Mouse (Mus musculus) forebrain, embryonic 10.5 days (tissue): ENCODE measurements around the gene Tmx2. TPM values are rescaled to one million over a fixed set of nuclear protein-coding genes. Genes with fewer than 3 reads are reported as not detected.
A peak's percentile ranks its signal among the peaks of the same experiment; 100 is the strongest.

Source experiments
- DNase-seq: peaks from one replicate; pipeline ENCODE4 v3.0.0-alpha.2; 2017; ENCODE audit warnings: low spot score; ENCODE audit errors: extremely low spot score
- H3K27ac ChIP-seq: fragments of 300-500 bp; sonication (generic); 2 replicates; pipeline ENCODE4 v1.5.1; 2016; ENCODE audit warnings: mild to moderate bottlenecking
- H3K27me3 ChIP-seq: fragments of 300-500 bp; sonication (generic); 2 replicates; pipeline ENCODE4 v1.6.1; 2016; ENCODE audit warnings: mild to moderate bottlenecking; ENCODE audit not compliant: poor library complexity, severe bottlenecking
- H3K36me3 ChIP-seq: fragments of 300-500 bp; sonication (generic); replicated peaks from 2 replicates; pipeline ENCODE4 v1.6.1; 2016; ENCODE audit warnings: mild to moderate bottlenecking, moderate library complexity
- H3K4me1 ChIP-seq: fragments of 300-500 bp; sonication (generic); 2 replicates; pipeline ENCODE4 v1.6.1; 2016
- H3K4me3 ChIP-seq: fragments of 300-500 bp; sonication (generic); 2 replicates; pipeline ENCODE4 v1.5.1; 2016; ENCODE audit warnings: mild to moderate bottlenecking, moderate library complexity
- H3K9me3 ChIP-seq: fragments of 300-500 bp; sonication (generic); 2 replicates; pipeline ENCODE4 v1.6.1; 2016; ENCODE audit warnings: mild to moderate bottlenecking, moderate library complexity
- WGBS: fragments of 180-500 bp; shearing (Covaris S2); methylation state at CpG from one replicate; pipeline ENCODE4 v1.1.7; 2016; 5-methylcytosine and 5-hydroxymethylcytosine counted together
- polyA plus RNA-seq: library from polyadenylated mRNA; unstranded; fragments of >200 nt; fragmentation: Nextera tagmentation; extraction: Ambion mirVana; gene quantifications from 2 replicates; pipeline ENCODE4 v1.2.1, GENCODE M21; 2016

The Tmx2 gene
- polyA plus RNA-seq, 1 experiment from 2014 or later = 174 TPM

GRCm38 (mm10) chr2:84714811-84715561 is 36.0 kb upstream of the Tmx2 start, which contains the start of gene Zdhhc5:
Gene Zdhhc5 (minus strand): TSS chr2:84715180.
- no peaks in the 10 kb centered on the region for H3K9me3 ChIP-seq
- peak within 1 kb of the TSS; percentile 96 for H3K27ac ChIP-seq
- DNase-seq = peak; percentile 99
- peaks cover 33% of the 10 kb centered on the region for H3K4me1 ChIP-seq
- peak within 1 kb of the TSS; percentile 74 for H3K4me3 ChIP-seq
- no peaks in the 10 kb centered on the region for H3K27me3 ChIP-seq
- under 1% methylated on average over 107 of the region's 107 CpGs for WGBS
- peaks cover 14% of the 10 kb centered on the region for H3K36me3 ChIP-seq

- no peaks in the 10 kb centered on the region for H3K9me3 ChIP-seq
- H3K27me3 ChIP-seq = no peaks in the 10 kb centered on the region
- H3K27ac ChIP-seq = peak overlapping the region; percentile 96
- H3K4me3 ChIP-seq = peak overlapping the region; percentile 74
- DNase-seq = no peak
- 0% methylated on average over 24 of the region's 26 CpGs for WGBS
- peaks cover 20% of the 10 kb centered on the region for H3K36me3 ChIP-seq
- H3K4me1 ChIP-seq = peaks cover 33% of the 10 kb centered on the region
Measured at GRCm38 (mm10) chr2:84714422-84714810, 35.5 kb upstream of the Tmx2 start.

- WGBS = 92% methylated on average over 2 of the region's 2 CpGs
- Histone ChIP-seq H3K36me3 (peaks cover 45% of the 10 kb centered on the region), H3K27ac (no peak overlapping the region), H3K4me1 (peaks cover 51% of the 10 kb centered on the region), H3K9me3 (no peaks in the 10 kb centered on the region), H3K27me3 (no peaks in the 10 kb centered on the region), H3K4me3 (no peak overlapping the region)
- DNase-seq = no peak
Measured at GRCm38 (mm10) chr2:84711898-84712297, 33.0 kb upstream of the Tmx2 start.

GRCm38 (mm10) chr2:84707523-84707922 is 28.6 kb upstream of the Tmx2 start:
- H3K27ac ChIP-seq = no peak overlapping the region
- peaks cover 88% of the 10 kb centered on the region for H3K36me3 ChIP-seq
- no peaks in the 10 kb centered on the region for H3K9me3 ChIP-seq
- peaks cover 26% of the 10 kb centered on the region; the same call in 1 of the 2 replicates for H3K4me1 ChIP-seq
- 47% methylated on average over 1 of the region's 1 CpGs for WGBS
- no peak overlapping the region for H3K4me3 ChIP-seq
- H3K27me3 ChIP-seq = no peaks in the 10 kb centered on the region
- DNase-seq = no peak

GRCm38 (mm10) chr2:84705295-84705694 is 26.4 kb upstream of the Tmx2 start:
- DNase-seq = no peak
- no peak overlapping the region for H3K4me3 ChIP-seq
- no peaks in the 10 kb centered on the region for H3K9me3 ChIP-seq
- no peaks in the 10 kb centered on the region for H3K27me3 ChIP-seq
- no peak overlapping the region for H3K27ac ChIP-seq
- peaks cover 96% of the 10 kb centered on the region for H3K36me3 ChIP-seq
- 84% methylated on average over 1 of the region's 1 CpGs for WGBS
- peaks cover 21% of the 10 kb centered on the region; the same call in 1 of the 2 replicates for H3K4me1 ChIP-seq

GRCm38 (mm10) chr2:84704329-84704728 is 25.4 kb upstream of the Tmx2 start:
- Histone ChIP-seq H3K36me3 (peaks cover 96% of the 10 kb centered on the region), H3K27ac (no peak overlapping the region), H3K9me3 (no peaks in the 10 kb centered on the region), H3K27me3 (no peaks in the 10 kb centered on the region), H3K4me3 (no peak overlapping the region), H3K4me1 (peaks cover 21% of the 10 kb centered on the region; the same call in 1 of the 2 replicates)
- DNase-seq = no peak
- 78% methylated on average over 5 of the region's 5 CpGs for WGBS

- H3K36me3 ChIP-seq = peaks cover 96% of the 10 kb centered on the region
- H3K4me1 ChIP-seq = peaks cover 17% of the 10 kb centered on the region; the same call in 1 of the 2 replicates
- H3K27ac ChIP-seq = no peak overlapping the region
- no peak for DNase-seq
- H3K9me3 ChIP-seq = no peaks in the 10 kb centered on the region
- no peak overlapping the region for H3K4me3 ChIP-seq
- WGBS = 98% methylated on average over 1 of the region's 1 CpGs
- no peaks in the 10 kb centered on the region for H3K27me3 ChIP-seq
Measured at GRCm38 (mm10) chr2:84703497-84703896, 24.6 kb upstream of the Tmx2 start.

- H3K27me3 ChIP-seq = no peaks in the 10 kb centered on the region
- no peak for DNase-seq
- 94% methylated on average over 5 of the region's 5 CpGs for WGBS
- H3K27ac ChIP-seq = no peak overlapping the region
- H3K9me3 ChIP-seq = no peaks in the 10 kb centered on the region
- no peaks in the 10 kb centered on the region for H3K4me1 ChIP-seq
- H3K4me3 ChIP-seq = no peak overlapping the region
- peaks cover 94% of the 10 kb centered on the region for H3K36me3 ChIP-seq
Measured at GRCm38 (mm10) chr2:84695007-84695695, 16.2 kb upstream of the Tmx2 start.

GRCm38 (mm10) chr2:84690050-84690449 is 11.1 kb upstream of the Tmx2 start:
- Histone ChIP-seq H3K27ac (no peak overlapping the region), H3K36me3 (peaks cover 98% of the 10 kb centered on the region), H3K4me3 (no peak overlapping the region), H3K4me1 (no peaks in the 10 kb centered on the region), H3K9me3 (no peaks in the 10 kb centered on the region), H3K27me3 (no peaks in the 10 kb centered on the region)
- WGBS = 93% methylated on average over 12 of the region's 12 CpGs
- DNase-seq = no peak

GRCm38 (mm10) chr2:84688080-84688844 is 9.3 kb upstream of the Tmx2 start:
- DNase-seq = no peak
- Histone ChIP-seq H3K27ac (no peak overlapping the region), H3K4me3 (no peak overlapping the region), H3K27me3 (no peaks in the 10 kb centered on the region), H3K9me3 (no peaks in the 10 kb centered on the region; the same call in 1 of the 2 replicates), H3K36me3 (peaks cover 97% of the 10 kb centered on the region), H3K4me1 (no peaks in the 10 kb centered on the region)
- 89% methylated on average over 2 of the region's 2 CpGs for WGBS

- Histone ChIP-seq H3K4me1 (peaks cover 11% of the 10 kb centered on the region), H3K9me3 (no peaks in the 10 kb centered on the region; the same call in 1 of the 2 replicates), H3K27me3 (no peaks in the 10 kb centered on the region), H3K27ac (peak overlapping the region; percentile 26; the same call in 1 of the 2 replicates), H3K36me3 (peaks cover 75% of the 10 kb centered on the region), H3K4me3 (no peak overlapping the region)
- no peak for DNase-seq
- 87% methylated on average over 6 of the region's 6 CpGs for WGBS
Measured at GRCm38 (mm10) chr2:84682605-84683183, 3.8 kb upstream of the Tmx2 start.
